8 mouse cellular contexts compared by ENCODE assay signal in genomic region chr9:44880309-44881081, GRCm38 (mm10). TPM values are rescaled to one million over a fixed set of nuclear protein-coding genes. Genes with fewer than 3 reads are reported as not detected.
DNase-seq lines count a peak whose midpoint lies in the region; ATAC-seq and TF ChIP-seq lines count a peak whose summit lies in the region.

No protein-coding gene starts in this region.

- H3K9ac ChIP-seq in ES-E14 (ENCODE audit: insufficient read depth, low read depth, low read length, poor library complexity, severe bottlenecking) = peak overlapping the region; percentile 86
- peak overlapping the region; percentile 88 for H3K9ac ChIP-seq in stomach, postnatal 0 days (ENCODE audit: low read length)

- ATAC-seq in stomach, postnatal 0 days (ENCODE audit: low FRiP score, low TSS enrichment) = peak; percentile 35; the same call in 1 of the 2 replicates

- peak overlapping the region; percentile 98 for H3K4me2 ChIP-seq in stomach, postnatal 0 days (replicated peaks; ENCODE audit: low read depth)

- peak overlapping the region; percentile 91 for H3K27ac ChIP-seq in ES-E14 (ENCODE audit: insufficient read depth, low read depth, low read length, poor library complexity, severe bottlenecking)
- peak overlapping the region; percentile 97 for H3K27ac ChIP-seq in heart, embryonic 10.5 days
- peak overlapping the region; percentile 94 for H3K27ac ChIP-seq in stomach, postnatal 0 days (replicated peaks)

- no peak for TF ChIP-seq EP300 in stomach, postnatal 0 days (optimal IDR thresholded peaks at IDR 0.05)

- H3K27me3 ChIP-seq in heart, embryonic 10.5 days (ENCODE audit: insufficient read depth, poor library complexity, severe bottlenecking) = no peaks in the 10 kb centered on the region
- H3K27me3 ChIP-seq in stomach, postnatal 0 days (ENCODE audit: control insufficient read depth, insufficient read depth, low read length) = no peaks in the 10 kb centered on the region

- DNase-seq in heart, adult 18-20 months = peak; percentile 29 to 37
- DNase-seq in heart, adult 8-10 months (ENCODE audit: low spot score) = no peak
- no peak for DNase-seq in ES-E14 (ENCODE audit: low read depth, low spot score)
- DNase-seq in cerebellum, postnatal 10 days = peak; percentile 61 to 62
- DNase-seq in heart, embryonic 10.5 days (ENCODE audit: low spot score) = no peak
- DNase-seq in kidney, postnatal 25 days = peak; percentile 9 to 58
- DNase-seq in mesoderm, embryonic 11.5 days (ENCODE audit: low read depth, low spot score) = peak; percentile 35
- peak; percentile 30 for DNase-seq in stomach, postnatal 0 days (ENCODE audit: low spot score)

- no peaks in the 10 kb centered on the region for H3K9me3 ChIP-seq in ES-E14 (ENCODE audit: control insufficient read depth, insufficient read depth, low read depth, low read length)
- no peaks in the 10 kb centered on the region for H3K9me3 ChIP-seq in heart, embryonic 10.5 days
- H3K9me3 ChIP-seq in stomach, postnatal 0 days (ENCODE audit: control insufficient read depth, low read length) = no peaks in the 10 kb centered on the region

- H3K4me3 ChIP-seq in ES-E14 (ENCODE audit: insufficient read depth in 1 of 2, low read depth in 1 of 2, low read length in 2 of 2, poor library complexity in 1 of 2, severe bottlenecking in 1 of 2) = peak overlapping the region; percentile 91 to 95
- H3K4me3 ChIP-seq in heart, embryonic 10.5 days = peak overlapping the region; percentile 98
- peak overlapping the region; percentile 96 for H3K4me3 ChIP-seq in stomach, postnatal 0 days (ENCODE audit: low read depth, low read length)

- WGBS in heart, embryonic 10.5 days = under 1% methylated on average over 40 of the region's 44 CpGs
- WGBS in stomach, postnatal 0 days = under 1% methylated on average over 38 of the region's 44 CpGs

- H3K36me3 ChIP-seq in ES-E14 (ENCODE audit: control insufficient read depth, insufficient read depth, low read length, poor library complexity, severe bottlenecking) = peaks cover 3% of the 10 kb centered on the region
- H3K36me3 ChIP-seq in heart, embryonic 10.5 days = no peaks in the 10 kb centered on the region; the same call in 1 of the 2 replicates
- H3K36me3 ChIP-seq in stomach, postnatal 0 days (ENCODE audit: control insufficient read depth, insufficient read depth, low read length) = no peaks in the 10 kb centered on the region

- in situ Hi-C loops in ES-E14 (cut with MboI; ENCODE audit: low sequenced_read_pairs in 2 of 2, unreplicated experiment in 2 of 2) = no loop called here

- peaks cover 0 to 12% of the 10 kb centered on the region in 2 experiments; a peak in 2 of 4 replicates for H3K4me1 ChIP-seq in ES-E14 (ENCODE audit: control insufficient read depth in 2 of 2, insufficient read depth in 2 of 2, low read length in 2 of 2, poor library complexity in 1 of 2)
- H3K4me1 ChIP-seq in heart, embryonic 10.5 days = peaks cover 45% of the 10 kb centered on the region
- no peaks in the 10 kb centered on the region; the same call in 1 of the 2 replicates for H3K4me1 ChIP-seq in stomach, postnatal 0 days (replicated peaks; ENCODE audit: control insufficient read depth, insufficient read depth)

- no peak for TF ChIP-seq CTCF in stomach, postnatal 0 days (IDR thresholded peaks at IDR 0.05; ENCODE audit: low read depth)

TF ChIP-seq in ES-E14, 5 proteins besides CTCF, POLR2A, EP300 and RAD21:
- TF ChIP-seq ZNF384 (IDR thresholded peaks at IDR 0.05; ENCODE audit: low read depth, low read length) (no peak), HCFC1 (IDR thresholded peaks at IDR 0.05; ENCODE audit: borderline replicate concordance, insufficient read depth, low read length) (no peak), MAFK (IDR thresholded peaks at IDR 0.05; ENCODE audit: insufficient read depth, low read depth, low read length) (no peak), CHD2 (IDR thresholded peaks at IDR 0.05; ENCODE audit: low read depth, low read length) (no peak), ZC3H11A (IDR thresholded peaks at IDR 0.05; ENCODE audit: borderline replicate concordance, low read depth, low read length) (no peak)

RNA-seq across cellular contexts. Expression of gene Kmt2a, which starts 0.6 kb away (rescaled TPM):
- 10 to 100 TPM; 24.9 to 28.1 TPM for total RNA-seq in heart, adult 18-20 months (2021)
- 10 to 100 TPM; 22.2 to 33.6 (median 29.8) TPM for total RNA-seq in heart, adult 8-10 months (2022)
- 23.6 and 25.2 TPM in 2 replicates for total RNA-seq in ES-E14 (2012; rRNA removed)
- polyA plus RNA-seq in heart, embryonic 10.5 days (2016; fragmentation: Nextera tagmentation; extraction: Ambion mirVana) = 7.4 and 10.5 TPM in 2 replicates
- 3.9 and 4.3 TPM in 2 replicates for polyA plus RNA-seq in stomach, postnatal 0 days (2015; fragmentation: Nextera tagmentation; extraction: Ambion mirVana)

RNA-seq across cellular contexts. Expression of gene Atp5l, which starts 40.0 kb away (rescaled TPM):
- total RNA-seq in heart, adult 18-20 months (2021) = 1,000 to 10,000 TPM; 1,708 to 2,082 TPM
- 1,000 to 10,000 TPM; 1,427 to 1,918 (median 1,690) TPM for total RNA-seq in heart, adult 8-10 months (2022)
- 664 and 732 TPM in 2 replicates for total RNA-seq in ES-E14 (2012; rRNA removed)
- polyA plus RNA-seq in heart, embryonic 10.5 days (2016; fragmentation: Nextera tagmentation; extraction: Ambion mirVana) = 722 and 893 TPM in 2 replicates
- polyA plus RNA-seq in stomach, postnatal 0 days (2015; fragmentation: Nextera tagmentation; extraction: Ambion mirVana) = 1,024 and 1,071 TPM in 2 replicates

Comparison
In these comparisons a context has a peak if more than half of its experiments do, and no peak if none do; other contexts are left out.
1. DNase-seq: peak in heart, adult 18-20 months (2 of 2), cerebellum, postnatal 10 days (2 of 2), kidney, postnatal 25 days (2 of 2), mesoderm, embryonic 11.5 days (single experiment) and stomach, postnatal 0 days (single experiment); none in heart, adult 8-10 months (single experiment), ES-E14 (single experiment) and heart, embryonic 10.5 days (single experiment).
2. Peak in every context shown above with its lines, with median percentiles within 50 percentile points of each other: H3K27ac ChIP-seq and H3K4me3 ChIP-seq.